Mouse (Mus musculus): ENCODE results near the gene Myo1d.

Myo1d gene

DNA sequence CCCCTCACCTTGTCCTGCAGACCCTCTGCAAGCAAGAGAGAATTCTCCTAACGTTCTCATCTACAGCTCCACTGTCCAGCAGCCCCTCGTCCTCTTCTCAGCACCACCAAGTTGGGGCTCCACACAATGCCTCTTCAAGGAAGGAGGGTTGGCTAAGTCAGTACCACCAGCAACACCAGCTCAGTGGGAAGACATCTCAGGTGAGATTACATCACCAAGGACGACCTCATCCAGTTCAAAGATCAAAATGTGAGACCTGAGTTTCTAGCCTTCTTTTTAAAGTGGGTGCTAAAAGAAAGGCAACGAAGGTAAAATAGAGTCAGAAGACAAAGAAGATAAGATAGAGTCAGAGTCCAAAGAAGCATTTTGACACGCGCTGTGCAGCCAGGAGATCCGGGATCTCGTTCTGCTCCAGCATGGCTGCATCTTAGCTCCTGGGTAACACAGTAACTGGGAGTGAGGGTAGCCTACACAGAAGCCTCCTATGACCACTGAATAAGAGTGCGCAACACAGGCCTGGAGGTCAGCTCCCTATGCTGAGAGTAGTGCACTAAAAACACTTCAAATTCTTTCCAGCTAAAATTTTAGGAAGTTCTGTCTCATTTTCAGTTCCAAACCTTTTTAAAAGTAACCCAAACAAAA, 56.3 kb downstream of the Myo1d start:
- DNase-seq (ENCODE audit: low read depth) = no peak

DNA sequence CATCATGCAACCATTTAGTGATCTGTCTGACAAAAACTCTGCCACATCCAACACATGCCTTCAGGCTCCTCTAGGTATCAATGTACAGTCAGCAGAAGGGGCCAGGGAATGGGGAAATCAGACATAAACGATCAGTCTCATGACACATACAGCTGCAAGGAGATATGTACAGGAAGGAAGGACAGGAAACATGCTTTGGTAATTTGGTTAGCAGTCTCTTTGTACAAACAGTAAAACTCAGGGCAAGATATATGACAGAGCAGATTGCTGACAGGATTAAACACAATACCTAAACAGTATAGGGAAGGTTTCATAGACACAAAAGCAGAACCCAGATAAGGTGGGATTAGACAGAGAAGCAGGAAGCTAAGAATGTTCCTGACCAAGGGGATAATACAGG, 60.8 kb downstream of the Myo1d start:
- no peak for DNase-seq (ENCODE audit: low read depth)

DNA sequence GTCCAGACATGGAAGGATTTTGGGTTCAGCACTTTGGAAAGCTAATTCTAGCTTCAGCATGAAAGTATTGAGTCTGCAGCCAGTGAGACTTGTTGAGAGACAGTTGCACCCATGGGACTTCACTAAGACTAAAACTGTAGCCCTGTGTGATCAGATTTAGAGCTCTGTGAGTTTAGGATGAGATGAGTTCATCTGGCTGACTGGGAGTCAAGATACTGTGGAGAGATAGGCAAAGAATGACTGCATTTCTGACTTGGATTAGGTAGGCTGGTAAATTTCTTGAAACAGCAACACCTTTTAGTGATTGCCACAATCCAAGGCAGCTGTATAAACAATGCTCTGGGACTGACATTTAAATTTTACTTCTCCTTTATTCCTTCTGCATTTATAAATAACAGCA, 61.8 kb downstream of the Myo1d start:
- DNase-seq (ENCODE audit: low read depth) = no peak

- DNase-seq (ENCODE audit: low read depth) = no peak
Measured at GRCm38 (mm10) chr11:80715115-80715514, 64.7 kb downstream of the Myo1d start.

DNA sequence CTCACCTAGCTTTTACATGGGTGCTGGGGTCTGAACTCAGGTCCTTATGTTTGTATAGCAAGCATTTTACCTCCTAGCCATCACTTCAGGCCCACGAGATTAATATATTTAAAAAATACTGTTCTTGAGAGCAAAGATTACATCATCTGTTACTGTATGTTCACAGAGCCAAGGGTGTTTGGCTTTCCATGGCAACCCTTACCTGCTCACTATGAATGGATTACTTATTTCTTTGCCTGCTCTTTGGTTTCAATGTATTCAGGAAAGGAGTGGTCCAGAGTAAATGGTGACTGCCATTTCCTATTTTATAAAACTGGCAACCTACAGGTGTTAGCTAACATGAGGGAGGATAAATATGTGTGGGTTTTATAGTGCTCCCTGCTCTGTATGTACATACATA, 66.1 kb downstream of the Myo1d start:
- no peak for DNase-seq (ENCODE audit: low read depth)

DNA sequence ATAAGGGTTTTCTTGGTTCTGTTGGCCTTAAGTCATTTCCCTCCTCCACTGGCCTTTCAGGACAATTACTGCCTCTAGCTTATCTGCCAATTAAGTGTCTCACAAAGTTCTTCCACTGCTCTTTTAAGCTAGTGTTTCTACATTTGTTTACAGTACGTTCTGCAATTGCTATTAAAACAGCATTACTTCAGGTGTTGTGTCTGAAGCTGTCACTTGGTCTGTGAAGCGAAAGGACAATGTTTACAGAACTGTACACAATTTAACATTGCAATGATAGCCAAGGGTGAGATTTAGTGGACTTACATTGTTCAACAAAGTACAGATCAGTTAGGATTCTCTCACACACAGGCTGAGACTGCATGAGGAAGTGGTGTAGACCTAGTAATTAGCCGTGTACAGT, 67.6 kb downstream of the Myo1d start:
- DNase-seq (ENCODE audit: low read depth) = no peak

DNA sequence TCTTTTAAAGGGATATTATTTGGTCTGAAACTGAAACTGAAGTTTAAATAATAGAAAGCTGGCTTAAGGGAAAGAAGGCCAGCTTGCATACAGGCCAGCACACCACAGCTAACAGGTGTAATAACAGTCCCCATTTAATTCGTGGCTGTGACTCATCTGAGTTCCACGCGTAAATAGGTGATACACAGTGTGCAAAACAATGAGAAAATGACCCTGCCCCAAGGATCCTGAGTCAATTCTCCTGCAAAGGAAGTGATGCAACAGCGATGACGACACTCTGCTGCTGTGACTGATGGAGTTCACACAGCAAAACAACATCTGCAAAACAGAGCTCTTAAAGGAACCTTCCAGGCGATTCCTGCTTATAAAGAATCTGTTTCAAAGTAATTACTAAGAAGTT, 68.5 kb downstream of the Myo1d start:
- DNase-seq (ENCODE audit: low read depth) = peak; percentile 60

GRCm38 (mm10) chr11:80700611-80701010, 79.2 kb downstream of the Myo1d start:
- no peak for DNase-seq (ENCODE audit: low read depth)

DNA sequence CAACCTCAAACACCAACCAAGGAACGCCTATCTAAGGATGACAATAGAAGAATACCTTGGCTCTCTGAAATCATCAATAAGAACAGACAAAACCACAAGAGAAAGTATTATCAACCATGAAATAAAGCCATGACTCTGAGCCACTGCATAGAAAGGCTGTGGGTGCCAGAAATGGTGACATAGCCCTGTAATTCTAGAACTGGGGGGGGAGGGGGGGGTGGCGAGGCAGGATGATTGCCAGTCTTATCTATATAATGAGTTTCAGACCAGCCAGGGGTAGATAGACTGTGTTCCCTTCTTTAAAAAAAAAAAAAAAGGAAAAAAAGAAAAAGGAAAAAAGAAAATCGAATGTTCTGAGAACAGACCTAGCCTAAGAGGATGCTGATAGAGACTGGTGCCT, 81.1 kb downstream of the Myo1d start:
- DNase-seq (ENCODE audit: low read depth) = no peak

DNA sequence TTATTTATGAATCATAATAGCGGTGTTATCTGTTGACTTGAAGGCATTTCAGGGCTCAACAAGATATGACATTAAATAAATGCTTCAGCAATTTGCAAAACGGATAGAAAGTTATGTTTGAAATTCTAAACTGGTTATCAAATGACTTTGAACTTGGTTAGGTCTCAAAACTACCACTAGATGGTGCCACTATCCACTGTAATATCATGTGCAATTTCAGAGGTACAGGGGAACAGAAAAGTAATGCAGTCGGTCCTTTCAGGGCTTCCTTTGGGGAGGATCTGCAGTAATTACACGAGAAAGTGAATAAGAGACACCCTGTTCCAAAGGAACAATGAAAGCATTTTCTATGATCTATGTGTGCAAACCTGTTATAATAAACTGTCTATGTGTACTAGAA, 83.5 kb downstream of the Myo1d start:
- peak; percentile 68 for DNase-seq (ENCODE audit: low read depth)

DNA sequence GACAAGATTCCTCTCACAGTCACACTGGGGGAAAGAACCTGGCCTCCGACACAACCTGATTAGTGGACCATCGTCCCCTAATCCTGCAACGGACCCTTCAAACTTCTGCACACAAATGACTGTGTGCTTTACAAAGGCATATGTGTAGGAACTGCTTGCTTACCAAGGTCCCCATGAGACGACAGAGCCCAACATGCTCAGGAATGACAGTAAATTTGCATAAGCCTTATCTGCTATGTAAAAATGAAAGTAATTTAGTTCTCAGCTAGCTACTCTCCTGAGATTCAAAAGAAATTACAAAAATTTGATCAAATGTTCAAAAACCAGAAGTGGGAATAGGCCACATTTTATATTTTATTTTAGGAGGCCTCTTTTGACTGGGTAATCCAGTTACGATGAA, 95.2 kb downstream of the Myo1d start:
- DNase-seq (ENCODE audit: low read depth) = no peak

DNA sequence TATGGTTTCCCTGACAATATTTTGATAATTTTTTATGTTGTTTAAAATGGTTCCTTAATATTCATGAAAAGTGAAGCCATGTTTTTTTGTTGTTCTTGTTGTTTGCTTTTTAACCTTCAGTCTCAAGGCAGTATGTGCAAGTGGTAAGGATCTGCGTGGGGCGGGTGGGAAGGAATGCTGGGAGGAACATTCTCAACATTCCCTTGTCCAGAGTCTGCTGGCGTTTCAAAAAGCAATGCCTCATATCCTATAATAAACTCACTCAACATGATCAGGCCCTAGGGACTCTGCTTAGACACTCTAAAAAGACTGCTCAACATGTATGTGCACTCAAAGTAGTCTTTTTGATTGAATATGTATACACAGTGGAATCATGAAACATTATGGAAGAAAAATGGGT, 97.1 kb downstream of the Myo1d start:
- DNase-seq (ENCODE audit: low read depth) = no peak

DNA sequence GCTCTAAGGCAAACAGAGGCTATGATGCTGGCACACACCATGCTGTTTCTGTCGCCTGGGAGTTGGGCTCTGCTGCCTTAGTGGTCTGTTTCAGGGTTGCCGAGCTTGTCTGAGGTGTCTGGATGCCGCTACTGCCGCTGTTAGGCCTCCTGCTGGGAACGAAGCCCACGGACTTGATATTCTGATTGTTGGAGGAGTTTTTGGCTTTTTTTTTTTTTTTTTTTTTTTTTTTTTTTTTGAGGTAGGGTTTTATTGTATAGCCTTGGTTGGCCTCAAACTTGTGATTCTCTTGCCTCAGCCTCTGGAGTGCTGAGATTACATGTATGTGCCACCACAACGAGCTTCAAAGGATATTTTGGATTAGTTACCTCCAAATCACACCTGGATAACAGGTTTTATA, 106.8 kb downstream of the Myo1d start:
- no peak for DNase-seq (ENCODE audit: low read depth)

- peak; percentile 56 for DNase-seq (ENCODE audit: low read depth)
Measured at GRCm38 (mm10) chr11:80670391-80670790, 109.4 kb downstream of the Myo1d start.

- no peak for DNase-seq (ENCODE audit: low read depth)
Measured at GRCm38 (mm10) chr11:80669934-80670333, 109.9 kb downstream of the Myo1d start.

GRCm38 (mm10) chr11:80666211-80666610, 113.6 kb downstream of the Myo1d start:
- DNase-seq (ENCODE audit: low read depth) = no peak

- DNase-seq (ENCODE audit: low read depth) = no peak
Measured at GRCm38 (mm10) chr11:80664261-80664660, 115.6 kb downstream of the Myo1d start.

- no peak for DNase-seq (ENCODE audit: low read depth)
Measured at GRCm38 (mm10) chr11:80645111-80645510, 134.7 kb downstream of the Myo1d start.

GRCm38 (mm10) chr11:80628992-80629865, 150.6 kb downstream of the Myo1d start:
- DNase-seq (ENCODE audit: low read depth) = no peak

GRCm38 (mm10) chr11:80628581-80628980, 151.2 kb downstream of the Myo1d start:
- DNase-seq (ENCODE audit: low read depth) = no peak

GRCm38 (mm10) chr11:80623038-80623380, 156.8 kb downstream of the Myo1d start:
- no peak for DNase-seq (ENCODE audit: low read depth)

DNA sequence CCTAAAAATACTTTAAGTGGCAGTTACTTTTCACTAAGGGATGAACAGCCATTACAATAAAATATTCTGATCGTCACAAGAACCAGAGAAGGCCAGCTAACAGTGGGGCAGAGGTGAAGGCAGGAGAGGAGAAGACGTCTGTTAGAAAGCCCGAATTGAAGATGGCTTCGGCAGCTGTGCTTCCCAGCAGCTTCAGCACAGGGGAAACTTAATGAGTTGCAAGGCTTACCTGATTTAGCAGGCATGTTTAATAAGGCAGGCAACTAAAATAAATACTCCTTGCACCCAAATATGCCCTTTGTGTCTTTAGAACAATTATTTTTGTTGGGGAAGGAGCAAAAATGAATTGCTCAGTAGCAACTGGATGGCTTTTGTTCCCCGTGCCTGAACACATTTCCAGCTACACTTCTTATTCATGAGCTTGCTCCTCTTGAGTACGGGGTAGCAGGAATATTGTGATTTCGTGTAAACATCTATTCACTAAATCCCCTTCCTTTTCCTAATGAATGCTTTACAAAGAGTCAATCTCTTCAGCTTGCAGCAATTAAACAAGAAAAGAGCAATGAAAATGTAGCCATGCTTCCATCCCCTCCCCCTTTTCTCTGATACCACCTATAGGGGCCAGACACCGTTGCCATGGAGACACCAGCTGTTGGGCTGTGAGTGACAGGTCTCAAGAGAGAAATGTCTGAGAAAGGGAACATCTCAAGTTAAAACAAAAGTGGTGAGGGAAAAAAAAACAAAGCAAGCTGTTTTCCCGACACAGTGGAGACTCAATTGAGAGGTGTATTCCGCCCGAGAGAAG, 157.4 kb downstream of the Myo1d start:
- DNase-seq (ENCODE audit: low read depth) = no peak
